Mouse (Mus musculus) forebrain, postnatal 0 days (tissue): ENCODE measurements around the gene Prss36. TPM values are rescaled to one million over a fixed set of nuclear protein-coding genes. Genes with fewer than 3 reads are reported as not detected.

Experiments used
- ATAC-seq: fragments of 200-750 bp; cut with Nextera tagmentation; 2 replicates; pipeline ENCODE4 v1.8.0; 2017; ENCODE audit warnings: mild to moderate bottlenecking, moderate library complexity
- DNase-seq: peaks from one replicate; pipeline ENCODE4 v3.0.0-alpha.2; 2015
- H3K27ac ChIP-seq: fragments of 300-500 bp; sonication (generic); 2 replicates; pipeline ENCODE4 v1.5.1; 2014; ENCODE audit warnings: low read depth, mild to moderate bottlenecking, antibody characterized with exemption, low read length, moderate library complexity, mixed read lengths
- H3K27me3 ChIP-seq: fragments of 300-500 bp; sonication (generic); 2 replicates; pipeline ENCODE4 v1.6.1; 2014; ENCODE audit warnings: mild to moderate bottlenecking, low read length, mixed read lengths; ENCODE audit not compliant: insufficient read depth
- H3K36me3 ChIP-seq: fragments of 300-500 bp; sonication (generic); 2 replicates; pipeline ENCODE4 v1.6.1; 2014; ENCODE audit warnings: mild to moderate bottlenecking, moderate library complexity; ENCODE audit not compliant: insufficient read depth
- H3K4me1 ChIP-seq: fragments of 300-500 bp; sonication (generic); 2 replicates; pipeline ENCODE4 v1.6.1; 2014; ENCODE audit warnings: antibody characterized with exemption; ENCODE audit not compliant: insufficient read depth
- H3K4me2 ChIP-seq: fragments of 300-500 bp; sonication (generic); 2 replicates; pipeline ENCODE4 v1.6.1; 2014; ENCODE audit warnings: low read depth, mild to moderate bottlenecking, moderate library complexity
- H3K4me3 ChIP-seq: fragments of 300-500 bp; sonication (generic); 2 replicates; pipeline ENCODE4 v1.5.1; 2014; ENCODE audit warnings: low read depth, low read length, mixed read lengths
- H3K9ac ChIP-seq: fragments of 300-500 bp; sonication (generic); 2 replicates; pipeline ENCODE4 v1.6.1; 2014; ENCODE audit warnings: mild to moderate bottlenecking
- H3K9me3 ChIP-seq: fragments of 300-500 bp; sonication (generic); 2 replicates; pipeline ENCODE4 v1.6.1; 2016; ENCODE audit warnings: low read length
- CTCF ChIP-seq: sonication (generic); IDR thresholded peaks from 2 replicates; pipeline ENCODE4 v1.5.1; 2016; ENCODE audit warnings: antibody characterized with exemption, control low read depth, low read depth
- WGBS: fragments of 180-500 bp; shearing (Covaris S2); extraction: QIAGEN DNeasy Blood & Tissue Kit; methylation state at CpG from one replicate; pipeline ENCODE4 v1.1.7; 2014; 5-methylcytosine and 5-hydroxymethylcytosine counted together
- polyA plus RNA-seq: library from polyadenylated mRNA; unstranded; fragments of >200 nt; fragmentation: Nextera tagmentation; extraction: Ambion mirVana; gene quantifications from 2 replicates; pipeline ENCODE4 v1.2.1, GENCODE M21; 2015
- total RNA-seq: library from RNA; depleted of rRNA; stranded (reverse); fragments of >200 nt; gene quantifications from 2 replicates; pipeline ENCODE4 v1.2.3, GENCODE M21; 2014

Gene Prss36
- total and polyA plus RNA-seq, 2 experiments from 2014 or later, result 6.4 to 15.6 TPM

DNA sequence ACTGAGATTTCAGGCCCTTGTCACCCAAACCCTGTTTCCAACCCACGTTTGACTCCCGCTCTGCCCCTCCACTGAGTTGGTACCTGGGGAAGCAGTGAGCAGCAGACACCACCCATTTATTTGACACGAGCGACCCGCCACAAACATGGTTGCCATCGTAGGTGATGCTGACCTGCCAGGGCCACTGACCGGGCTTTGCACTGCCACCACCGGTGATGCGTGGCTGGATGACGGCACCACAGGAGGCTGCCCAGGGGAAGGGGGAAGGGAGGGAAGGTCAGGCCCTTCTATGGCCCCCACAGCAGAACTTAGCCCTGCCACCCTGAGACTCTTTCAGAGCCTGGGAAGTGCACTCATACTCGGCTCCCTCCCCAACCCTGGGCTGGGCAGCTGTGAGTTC is 18.8 kb downstream of the Prss36 start:
- WGBS, result 85% methylated on average over 11 of the region's 11 CpGs
- no peaks in the 10 kb centered on the region for H3K9me3 ChIP-seq
- H3K27ac ChIP-seq, result no peak overlapping the region
- ATAC-seq (no peak), DNase-seq (no peak)
- H3K27me3 ChIP-seq, result peaks cover 10% of the 10 kb centered on the region; the same call in 1 of the 2 replicates
- H3K4me1 ChIP-seq, result no peaks in the 10 kb centered on the region
- H3K36me3 ChIP-seq, result peaks cover 36% of the 10 kb centered on the region
- H3K9ac ChIP-seq, result no peak overlapping the region
- no peak overlapping the region for H3K4me2 ChIP-seq
- no peak overlapping the region for H3K4me3 ChIP-seq
- no peak for TF ChIP-seq CTCF

DNA sequence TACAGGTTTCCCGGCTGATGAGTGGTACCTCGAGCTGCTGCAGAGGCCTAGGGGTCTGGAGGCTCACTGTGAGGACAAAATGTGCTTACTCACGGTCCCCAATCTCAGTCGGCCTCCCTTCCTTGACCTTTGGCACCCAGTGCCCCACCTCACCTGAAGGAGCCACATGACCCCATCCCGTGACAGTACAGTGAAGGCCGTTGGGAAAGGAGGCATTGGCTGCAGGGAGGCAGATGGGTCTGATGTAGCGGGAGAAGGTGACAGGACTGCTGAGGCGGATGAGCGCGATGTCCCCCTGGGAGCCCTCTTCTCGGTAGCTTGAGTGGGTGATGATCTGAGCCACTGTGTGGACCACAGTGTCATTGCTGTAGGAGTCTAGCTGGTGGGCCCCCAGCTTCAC is 19.7 kb downstream of the Prss36 start:
- H3K27me3 ChIP-seq, result peaks cover 10% of the 10 kb centered on the region; the same call in 1 of the 2 replicates
- no peak for DNase-seq
- H3K4me3 ChIP-seq, result no peak overlapping the region
- ATAC-seq, result no peak
- H3K9ac ChIP-seq, result no peak overlapping the region
- H3K27ac ChIP-seq, result no peak overlapping the region
- no peak overlapping the region for H3K4me2 ChIP-seq
- H3K36me3 ChIP-seq, result peaks cover 36% of the 10 kb centered on the region
- H3K4me1 ChIP-seq, result no peaks in the 10 kb centered on the region
- TF ChIP-seq CTCF, result no peak
- 92% methylated on average over 11 of the region's 11 CpGs for WGBS
- no peaks in the 10 kb centered on the region for H3K9me3 ChIP-seq

DNA sequence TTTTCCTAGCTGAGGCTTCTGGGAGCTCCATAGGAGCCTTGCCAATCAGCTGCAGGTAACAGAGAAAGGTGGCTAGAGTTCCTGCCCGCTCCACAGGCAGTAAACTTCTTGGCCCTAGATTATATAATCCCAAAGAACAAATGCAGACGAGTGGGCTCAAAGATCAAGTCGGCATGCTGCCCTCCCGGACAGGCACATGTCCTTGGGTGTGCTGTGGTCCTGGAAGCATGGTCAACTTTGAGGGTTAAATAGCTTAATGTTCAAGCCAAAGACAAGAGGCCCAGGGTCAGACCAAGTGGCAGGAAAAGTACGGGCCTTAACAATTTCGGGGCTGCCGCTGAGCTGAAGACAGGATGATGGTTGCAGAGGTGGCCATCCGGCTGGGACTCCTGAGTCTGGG is 20.5 kb downstream of the Prss36 start:
- Histone ChIP-seq H3K4me1 (no peaks in the 10 kb centered on the region), H3K4me2 (no peak overlapping the region), H3K27me3 (peaks cover 10% of the 10 kb centered on the region; the same call in 1 of the 2 replicates), H3K4me3 (no peak overlapping the region), H3K9ac (no peak overlapping the region), H3K27ac (no peak overlapping the region), H3K36me3 (peaks cover 36% of the 10 kb centered on the region), H3K9me3 (no peaks in the 10 kb centered on the region)
- DNase-seq (no peak), ATAC-seq (no peak)
- TF ChIP-seq CTCF, result no peak
- 87% methylated on average over 8 of the region's 8 CpGs for WGBS

DNA sequence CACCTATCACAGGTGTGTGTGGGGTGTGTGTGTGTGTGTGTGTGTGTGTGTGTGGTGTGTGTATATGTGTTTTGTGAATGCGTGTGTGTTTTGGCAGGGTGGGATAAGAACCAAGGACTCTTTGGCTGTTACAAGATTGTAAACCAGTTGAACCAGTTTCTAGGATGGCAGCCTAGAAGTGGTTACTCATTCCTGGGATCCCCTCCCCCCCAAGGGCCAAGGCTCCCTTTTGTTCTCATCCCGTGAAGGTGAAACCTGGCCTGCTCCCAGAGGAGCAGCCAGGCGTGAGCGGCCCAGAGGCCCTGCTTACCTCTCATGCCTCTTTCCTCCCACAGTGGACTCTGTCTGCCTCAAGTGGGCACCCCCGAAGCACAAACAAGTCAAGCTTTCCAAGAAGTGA is 21.3 kb downstream of the Prss36 start:
- H3K4me1 ChIP-seq, result no peaks in the 10 kb centered on the region
- ATAC-seq, result no peak
- H3K9ac ChIP-seq, result no peak overlapping the region
- H3K27me3 ChIP-seq, result peaks cover 10% of the 10 kb centered on the region; the same call in 1 of the 2 replicates
- no peak for DNase-seq
- H3K4me2 ChIP-seq, result no peak overlapping the region
- peaks cover 41% of the 10 kb centered on the region for H3K36me3 ChIP-seq
- no peak for TF ChIP-seq CTCF
- H3K27ac ChIP-seq, result no peak overlapping the region
- H3K9me3 ChIP-seq, result no peaks in the 10 kb centered on the region
- 62% methylated on average over 5 of the region's 5 CpGs for WGBS
- no peak overlapping the region for H3K4me3 ChIP-seq

DNA sequence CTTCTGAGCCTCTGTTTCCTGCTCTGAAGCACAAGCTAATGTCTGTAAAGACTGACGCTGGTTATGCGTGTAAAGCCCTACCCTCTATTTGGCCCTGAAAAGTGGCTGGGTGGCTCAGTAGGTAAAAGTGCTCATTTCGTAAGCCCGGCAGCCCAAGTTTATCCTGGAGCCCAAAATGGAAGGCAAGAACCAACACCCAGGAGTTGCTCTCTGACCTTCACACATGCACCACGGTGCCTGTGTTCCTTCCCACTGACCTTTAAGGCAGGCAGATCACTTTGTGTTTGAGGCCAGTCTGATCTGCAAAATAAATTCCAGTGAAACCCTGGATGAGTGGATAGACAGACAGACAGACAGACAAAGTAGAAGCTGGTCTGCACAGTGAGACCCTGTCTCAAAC is 22.8 kb downstream of the Prss36 start:
- no peak overlapping the region for H3K9ac ChIP-seq
- no peak for TF ChIP-seq CTCF
- 89% methylated on average over 5 of the region's 5 CpGs for WGBS
- no peak for DNase-seq
- peaks cover 3% of the 10 kb centered on the region; the same call in 1 of the 2 replicates for H3K27me3 ChIP-seq
- no peak overlapping the region for H3K4me3 ChIP-seq
- no peak for ATAC-seq
- H3K4me1 ChIP-seq, result no peaks in the 10 kb centered on the region
- no peak overlapping the region for H3K4me2 ChIP-seq
- H3K36me3 ChIP-seq, result peaks cover 49% of the 10 kb centered on the region
- no peak overlapping the region for H3K27ac ChIP-seq
- H3K9me3 ChIP-seq, result no peaks in the 10 kb centered on the region

DNA sequence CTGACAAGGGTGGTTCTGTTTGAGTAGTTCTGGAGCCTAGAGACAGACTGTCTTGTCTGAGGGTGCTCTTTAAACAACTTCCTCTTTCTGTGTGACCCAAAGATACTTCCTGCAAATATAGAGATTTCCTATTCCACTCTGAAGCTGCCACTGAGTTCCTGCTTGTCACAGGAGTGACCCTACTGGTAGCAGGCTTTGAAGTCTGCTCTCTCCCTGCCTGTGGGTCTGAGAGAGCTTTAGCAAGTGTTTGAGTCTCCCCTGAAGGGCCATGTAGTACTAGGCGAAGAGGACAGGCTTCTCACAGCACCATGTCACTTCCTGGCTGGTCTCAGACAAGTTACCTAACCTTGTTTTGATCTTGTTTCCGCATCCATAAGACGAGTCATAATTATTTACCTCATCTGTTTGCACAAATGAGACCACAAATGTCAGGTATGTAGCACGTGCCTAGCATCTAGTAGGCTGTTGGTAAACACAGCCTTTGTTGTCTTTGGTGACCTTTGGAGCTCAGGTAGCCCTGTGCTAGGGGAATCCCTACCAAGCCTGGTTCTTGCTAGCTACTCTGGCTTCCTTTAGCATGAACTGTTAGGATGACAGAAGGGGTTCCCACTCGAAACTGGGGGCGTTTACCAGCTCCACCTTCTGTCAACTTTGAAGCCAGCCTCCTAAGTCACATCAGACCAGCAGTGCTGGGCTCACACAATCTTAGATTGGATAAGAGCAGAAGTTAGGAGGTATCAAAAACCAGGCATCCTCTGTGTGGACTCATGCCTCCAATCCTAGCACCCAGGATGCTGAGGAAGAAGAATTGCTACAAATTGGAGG is 23.9 kb downstream of the Prss36 start:
- DNase-seq (no peak), ATAC-seq (no peak)
- 84% methylated on average over 6 of the region's 6 CpGs for WGBS
- no peaks in the 10 kb centered on the region for H3K27me3 ChIP-seq
- H3K36me3 ChIP-seq, result peaks cover 49% of the 10 kb centered on the region
- H3K4me2 ChIP-seq, result no peak overlapping the region
- no peaks in the 10 kb centered on the region for H3K9me3 ChIP-seq
- no peak overlapping the region for H3K27ac ChIP-seq
- H3K4me1 ChIP-seq, result no peaks in the 10 kb centered on the region
- no peak for TF ChIP-seq CTCF
- no peak overlapping the region for H3K9ac ChIP-seq
- no peak overlapping the region for H3K4me3 ChIP-seq

DNA sequence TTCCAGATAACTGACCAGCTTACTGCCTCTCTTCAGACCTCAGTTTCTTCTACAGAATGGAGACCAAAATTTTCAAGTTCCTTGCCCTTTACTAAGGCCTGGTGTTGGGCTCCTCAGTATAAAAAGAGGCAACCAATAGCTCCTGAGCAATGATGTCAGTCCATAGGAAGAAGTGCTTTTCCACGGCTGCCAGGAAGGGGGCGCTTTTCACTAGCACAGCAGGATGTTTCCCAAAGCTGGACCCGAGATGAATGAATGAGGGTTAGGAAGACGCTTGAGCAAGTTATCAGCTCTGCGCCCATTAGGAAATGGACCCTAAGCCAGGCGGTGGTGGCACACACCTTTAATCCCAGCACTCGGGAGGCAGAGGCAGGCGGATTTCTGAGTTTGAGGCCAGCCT is 25.0 kb downstream of the Prss36 start:
- ATAC-seq (no peak), DNase-seq (peak; percentile 11)
- no peaks in the 10 kb centered on the region for H3K4me1 ChIP-seq
- no peaks in the 10 kb centered on the region for H3K9me3 ChIP-seq
- H3K9ac ChIP-seq, result no peak overlapping the region
- WGBS, result 67% methylated on average over 8 of the region's 8 CpGs
- H3K4me2 ChIP-seq, result no peak overlapping the region
- peaks cover 52% of the 10 kb centered on the region for H3K36me3 ChIP-seq
- no peak overlapping the region for H3K27ac ChIP-seq
- no peak overlapping the region for H3K4me3 ChIP-seq
- H3K27me3 ChIP-seq, result no peaks in the 10 kb centered on the region
- TF ChIP-seq CTCF, result peak; percentile 52
